Mouse (Mus musculus): ENCODE results near the gene Eno3. TPM values are rescaled to one million over a fixed set of nuclear protein-coding genes. Genes with fewer than 3 reads are reported as not detected.

The Eno3 gene
- total RNA-seq, 4 experiments from 2014 or later: 7,027 to 9,270 (median 7,380) TPM

Small RNAs within 50 kb of the gene (microRNA-seq; reads per million reads assigned to microRNA genes)
- gene Mir6925: not detected

Other genes starting within 250 kb of the Eno3 start
- 10 to 100 TPM; 19.6 to 23.3 (median 20.6) TPM for gene Pelp1, start 247.2 kb upstream of the Eno3 start, total RNA-seq (2022)
- gene Arrb2, start 224.6 kb upstream of the Eno3 start, total RNA-seq (2022): 1 to 10 TPM; 5.9 to 9.2 (median 7.4) TPM
- 1 to 10 TPM; 4.1 to 5.3 (median 4.6) TPM for gene Med11, start 205.3 kb upstream of the Eno3 start, total RNA-seq (2022)
- gene Zmynd15, start 197.8 kb upstream of the Eno3 start, total RNA-seq (2022): under 1 TPM in 3 of 4 experiments, not detected in 1; 0.10 to 0.48 (median 0.31) TPM
- gene Cxcl16, start 197.2 kb upstream of the Eno3 start, total RNA-seq (2022): under 1 TPM; 0.54 to 0.75 (median 0.63) TPM
- gene Tm4sf5, start 152.0 kb upstream of the Eno3 start, total RNA-seq (2022): not detected
- gene Vmo1, start 142.6 kb upstream of the Eno3 start, total RNA-seq (2022): not detected
- gene Gltpd2, start 138.0 kb upstream of the Eno3 start, total RNA-seq (2022): not detected
- 100 to 1,000 TPM; 258 to 280 (median 265) TPM for gene Psmb6, start 131.8 kb upstream of the Eno3 start, total RNA-seq (2022)
- not detected for gene Gm40193, start 124.3 kb upstream of the Eno3 start, total RNA-seq (2022)
- 10 to 100 TPM; 15.3 to 17.8 (median 15.4) TPM for gene Pld2, start 117.1 kb upstream of the Eno3 start, total RNA-seq (2022)
- gene Mink1, start 94.3 kb upstream of the Eno3 start, total RNA-seq (2022): 10 to 100 TPM; 32.5 to 38.7 (median 33.7) TPM
- gene 4930544D05Rik, start 41.4 kb upstream of the Eno3 start, total RNA-seq (2022): not detected
- 10 to 100 TPM; 11.2 to 20.5 (median 14.7) TPM for gene Chrne, start 38.0 kb upstream of the Eno3 start, total RNA-seq (2022)
- gene Gp1ba, start 18.1 kb upstream of the Eno3 start, total RNA-seq (2022): not detected
- gene Rnf167, start 10.0 kb upstream of the Eno3 start, total RNA-seq (2022): 10 to 100 TPM; 34.9 to 41.1 (median 38.1) TPM
- 100 to 1,000 TPM; 276 to 326 (median 293) TPM for gene Slc25a11, start 9.7 kb upstream of the Eno3 start, total RNA-seq (2022)
- gene Pfn1, start 2.6 kb upstream of the Eno3 start, total RNA-seq (2022): 100 to 1,000 TPM; 218 to 265 (median 251) TPM
- 10 to 100 TPM; 77.0 to 99.5 (median 81.7) TPM for gene Spag7, start 12.2 kb downstream of the Eno3 start, total RNA-seq (2022)
- gene Camta2, start 30.9 kb downstream of the Eno3 start, total RNA-seq (2022): 10 to 100 TPM; 35.2 to 43.1 (median 39.3) TPM
- 1 to 10 TPM; 4.1 to 5.6 (median 4.3) TPM for gene Inca1, start 43.0 kb downstream of the Eno3 start, total RNA-seq (2022)
- gene Kif1c, start 43.3 kb downstream of the Eno3 start, total RNA-seq (2022): 100 to 1,000 TPM; 605 to 698 (median 679) TPM
- 10 to 100 TPM; 12.5 to 14.8 (median 13.5) TPM for gene Zfp3, start 107.0 kb downstream of the Eno3 start, total RNA-seq (2022)
- gene Scimp, start 155.4 kb downstream of the Eno3 start, total RNA-seq (2022): not detected
- gene Rabep1, start 187.6 kb downstream of the Eno3 start, total RNA-seq (2022): 10 to 100 TPM; 36.0 to 42.2 (median 41.6) TPM